Mouse (Mus musculus): ENCODE measurements around the gene Arap1. TPM values are rescaled to one million over a fixed set of nuclear protein-coding genes. Genes with fewer than 3 reads are reported as not detected.

Gene Arap1
- polyA plus RNA-seq, 2 experiments: 77.1 to 92.6 TPM

DNA sequence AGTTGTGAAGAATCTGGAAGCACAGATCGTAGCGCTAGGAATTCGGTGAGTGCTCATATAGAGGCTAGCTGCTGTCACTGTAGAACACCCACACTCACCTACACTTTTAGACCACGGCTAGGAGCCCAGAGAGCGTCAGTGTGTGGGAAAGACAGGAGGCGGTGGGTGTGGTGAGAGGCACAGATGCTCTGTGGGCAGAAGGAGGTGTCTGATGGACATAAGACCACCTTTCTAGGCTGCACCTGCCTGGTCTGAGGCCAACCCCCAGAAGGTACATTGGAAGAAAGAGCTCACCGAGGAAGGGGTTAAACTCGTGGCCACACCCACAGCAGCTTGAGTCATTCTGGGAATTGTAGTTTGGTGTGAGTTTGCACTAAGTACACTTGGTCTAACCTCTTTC lies 78.8 kb downstream of the Arap1 start:
- no peak overlapping the region for H3K4me3 ChIP-seq (replicated peaks; ENCODE audit: low read length)
- TF ChIP-seq POLR2A (IDR thresholded peaks at IDR 0.05; ENCODE audit: borderline replicate concordance, extremely low read depth, insufficient read depth, insufficient read length): no peak
- H3K9me3 ChIP-seq (ENCODE audit: control insufficient read depth, low read length): no peaks in the 10 kb centered on the region
- H3K27me3 ChIP-seq (ENCODE audit: control insufficient read depth, insufficient read depth, low read length): no peaks in the 10 kb centered on the region
- DNase-seq (ENCODE audit: low spot score) (no peak), ATAC-seq (ENCODE audit: low FRiP score, low read depth) (no peak)
- WGBS: 67% methylated on average over 8 of the region's 8 CpGs
- no peaks in the 10 kb centered on the region for H3K36me3 ChIP-seq (ENCODE audit: control insufficient read depth, insufficient read depth, low read length)
- H3K27ac ChIP-seq (replicated peaks; ENCODE audit: low read depth, low read length): no peak overlapping the region
- no peaks in the 10 kb centered on the region for H3K4me1 ChIP-seq (ENCODE audit: control insufficient read depth, insufficient read depth, low read length)
- no peak overlapping the region for H3K4me2 ChIP-seq (replicated peaks; ENCODE audit: low read depth, low read length, severe bottlenecking)
- H3K9ac ChIP-seq (ENCODE audit: low read depth, low read length, severe bottlenecking): no peak overlapping the region

DNA sequence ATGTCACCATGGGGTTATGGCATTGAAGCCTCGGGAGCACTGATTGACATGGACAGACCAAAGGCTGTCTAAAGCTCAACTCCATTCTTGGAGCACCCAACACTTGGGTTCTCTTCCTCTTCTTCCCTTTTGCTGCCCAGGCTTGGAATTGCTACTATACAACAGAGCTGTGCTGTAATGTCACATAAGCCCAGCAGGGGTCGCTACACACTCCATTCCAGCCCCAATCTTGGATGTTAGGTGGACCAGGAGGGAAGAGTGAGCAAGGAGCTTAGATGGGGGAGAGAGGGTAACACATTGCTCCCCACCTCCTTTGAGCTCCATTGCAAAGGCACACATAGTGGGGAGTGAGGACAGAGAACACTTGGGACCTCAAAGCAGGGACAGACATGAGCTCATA lies 79.9 kb downstream of the Arap1 start:
- TF ChIP-seq POLR2A (IDR thresholded peaks at IDR 0.05; ENCODE audit: borderline replicate concordance, extremely low read depth, insufficient read depth, insufficient read length): no peak

DNA sequence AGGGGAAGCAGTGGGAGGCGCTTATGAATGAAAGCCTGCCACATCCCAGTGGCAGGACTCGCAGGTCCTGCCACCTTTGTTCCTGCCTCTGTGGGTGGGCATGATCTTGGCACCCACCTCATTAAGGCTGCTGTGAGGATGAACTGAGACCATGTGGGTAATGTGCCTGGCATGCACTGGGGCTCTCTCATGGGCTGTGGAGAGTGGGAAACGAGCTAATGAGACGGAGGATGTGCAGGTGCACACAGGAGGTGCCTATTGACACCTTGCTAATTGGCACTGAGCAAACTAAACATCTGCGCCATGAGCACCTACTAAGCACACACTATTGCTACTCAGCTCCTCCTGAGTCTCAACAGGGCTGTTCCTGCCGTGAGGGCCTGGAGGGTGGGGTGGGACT lies 87.2 kb downstream of the Arap1 start:
- Histone ChIP-seq H3K4me2 (replicated peaks; ENCODE audit: low read depth, low read length, severe bottlenecking) (no peak overlapping the region), H3K4me3 (replicated peaks; ENCODE audit: low read length) (no peak overlapping the region), H3K36me3 (ENCODE audit: control insufficient read depth, insufficient read depth, low read length) (no peaks in the 10 kb centered on the region), H3K27me3 (ENCODE audit: control insufficient read depth, insufficient read depth, low read length) (no peaks in the 10 kb centered on the region), H3K27ac (replicated peaks; ENCODE audit: low read depth, low read length) (no peak overlapping the region), H3K4me1 (ENCODE audit: control insufficient read depth, insufficient read depth, low read length) (no peaks in the 10 kb centered on the region), H3K9me3 (ENCODE audit: control insufficient read depth, low read length) (no peaks in the 10 kb centered on the region), H3K9ac (ENCODE audit: low read depth, low read length, severe bottlenecking) (no peak overlapping the region)
- 51% methylated on average over 6 of the region's 6 CpGs for WGBS
- no peak for ATAC-seq (ENCODE audit: low FRiP score, low read depth)
- TF ChIP-seq POLR2A (IDR thresholded peaks at IDR 0.05; ENCODE audit: borderline replicate concordance, extremely low read depth, insufficient read depth, insufficient read length): no peak
- DNase-seq (ENCODE audit: low spot score): no peak

More for the DNA sequence above, 79.9 kb downstream of the Arap1 start:
- no peak overlapping the region for H3K27ac ChIP-seq (replicated peaks; ENCODE audit: low read depth, low read length)
- no peaks in the 10 kb centered on the region for H3K27me3 ChIP-seq (ENCODE audit: control insufficient read depth, insufficient read depth, low read length)
- no peak overlapping the region for H3K4me3 ChIP-seq (replicated peaks; ENCODE audit: low read length)
- no peak overlapping the region for H3K4me2 ChIP-seq (replicated peaks; ENCODE audit: low read depth, low read length, severe bottlenecking)
- DNase-seq (ENCODE audit: low spot score) (no peak), ATAC-seq (ENCODE audit: low FRiP score, low read depth) (no peak)
- 4% methylated on average over 2 of the region's 2 CpGs for WGBS
- no peak overlapping the region for H3K9ac ChIP-seq (ENCODE audit: low read depth, low read length, severe bottlenecking)
- H3K4me1 ChIP-seq (ENCODE audit: control insufficient read depth, insufficient read depth, low read length): no peaks in the 10 kb centered on the region
- H3K36me3 ChIP-seq (ENCODE audit: control insufficient read depth, insufficient read depth, low read length): no peaks in the 10 kb centered on the region
- H3K9me3 ChIP-seq (ENCODE audit: control insufficient read depth, low read length): no peaks in the 10 kb centered on the region

DNA sequence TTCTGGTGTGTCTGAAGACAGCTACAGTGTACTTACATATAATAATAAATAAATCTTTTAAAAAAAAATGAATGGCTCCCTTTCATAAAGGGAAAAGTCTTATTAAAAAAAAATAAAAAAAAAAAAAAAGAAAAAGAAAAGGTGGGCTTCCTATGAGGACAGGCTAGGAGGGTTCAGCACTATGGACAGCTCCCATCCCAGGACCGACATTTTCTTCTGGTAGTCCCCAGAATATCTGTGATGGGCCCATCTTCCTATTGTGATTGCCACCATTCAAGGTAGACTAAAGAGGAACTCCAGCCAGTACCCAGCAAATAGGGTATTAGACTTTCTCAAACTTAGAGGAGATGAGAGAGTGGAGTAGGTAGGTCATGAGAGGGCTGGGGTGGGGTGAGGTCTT lies 90.0 kb downstream of the Arap1 start:
- no peak for TF ChIP-seq POLR2A (IDR thresholded peaks at IDR 0.05; ENCODE audit: borderline replicate concordance, extremely low read depth, insufficient read depth, insufficient read length)
- ATAC-seq (ENCODE audit: low FRiP score, low read depth) (no peak), DNase-seq (ENCODE audit: low spot score) (peak; percentile 87)
- no peak overlapping the region for H3K9ac ChIP-seq (ENCODE audit: low read depth, low read length, severe bottlenecking)
- 13% methylated on average over 1 of the region's 1 CpGs for WGBS
- H3K27me3 ChIP-seq (ENCODE audit: control insufficient read depth, insufficient read depth, low read length): no peaks in the 10 kb centered on the region
- no peak overlapping the region for H3K4me2 ChIP-seq (replicated peaks; ENCODE audit: low read depth, low read length, severe bottlenecking)
- H3K9me3 ChIP-seq (ENCODE audit: control insufficient read depth, low read length): no peaks in the 10 kb centered on the region
- no peak overlapping the region for H3K4me3 ChIP-seq (replicated peaks; ENCODE audit: low read length)
- H3K27ac ChIP-seq (replicated peaks; ENCODE audit: low read depth, low read length): no peak overlapping the region
- H3K36me3 ChIP-seq (ENCODE audit: control insufficient read depth, insufficient read depth, low read length): no peaks in the 10 kb centered on the region
- no peaks in the 10 kb centered on the region for H3K4me1 ChIP-seq (ENCODE audit: control insufficient read depth, insufficient read depth, low read length)

DNA sequence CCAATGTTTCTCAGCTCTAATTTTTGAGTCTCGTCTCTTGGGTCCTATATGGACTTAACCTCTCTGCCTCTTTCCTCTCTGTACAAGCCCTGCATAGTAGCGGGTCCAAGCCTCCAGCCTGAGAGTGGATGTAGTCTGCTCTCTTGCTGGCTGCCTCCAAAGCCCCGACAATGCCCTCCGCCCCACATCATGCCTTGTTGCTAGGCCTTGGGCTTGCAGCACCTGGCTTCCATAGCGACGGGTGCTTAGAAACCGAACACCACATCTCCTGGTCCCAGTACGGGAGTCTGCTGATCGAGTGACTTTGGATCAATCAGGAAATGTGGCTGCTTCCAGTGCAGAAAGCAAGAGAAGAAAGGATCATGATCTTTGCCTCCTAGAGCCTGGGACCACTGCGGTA lies 95.2 kb downstream of the Arap1 start:
- 64% methylated on average over 10 of the region's 10 CpGs for WGBS
- no peaks in the 10 kb centered on the region for H3K4me1 ChIP-seq (ENCODE audit: control insufficient read depth, insufficient read depth, low read length)
- H3K4me3 ChIP-seq (replicated peaks; ENCODE audit: low read length): no peak overlapping the region
- H3K27me3 ChIP-seq (ENCODE audit: control insufficient read depth, insufficient read depth, low read length): no peaks in the 10 kb centered on the region
- H3K4me2 ChIP-seq (replicated peaks; ENCODE audit: low read depth, low read length, severe bottlenecking): no peak overlapping the region
- H3K9me3 ChIP-seq (ENCODE audit: control insufficient read depth, low read length): no peaks in the 10 kb centered on the region
- DNase-seq (ENCODE audit: low spot score): no peak
- H3K36me3 ChIP-seq (ENCODE audit: control insufficient read depth, insufficient read depth, low read length): no peaks in the 10 kb centered on the region
- no peak overlapping the region for H3K27ac ChIP-seq (replicated peaks; ENCODE audit: low read depth, low read length)
- TF ChIP-seq POLR2A (IDR thresholded peaks at IDR 0.05; ENCODE audit: borderline replicate concordance, extremely low read depth, insufficient read depth, insufficient read length): no peak
- H3K9ac ChIP-seq (ENCODE audit: low read depth, low read length, severe bottlenecking): no peak overlapping the region
- no peak for ATAC-seq (ENCODE audit: low FRiP score, low read depth)

DNA sequence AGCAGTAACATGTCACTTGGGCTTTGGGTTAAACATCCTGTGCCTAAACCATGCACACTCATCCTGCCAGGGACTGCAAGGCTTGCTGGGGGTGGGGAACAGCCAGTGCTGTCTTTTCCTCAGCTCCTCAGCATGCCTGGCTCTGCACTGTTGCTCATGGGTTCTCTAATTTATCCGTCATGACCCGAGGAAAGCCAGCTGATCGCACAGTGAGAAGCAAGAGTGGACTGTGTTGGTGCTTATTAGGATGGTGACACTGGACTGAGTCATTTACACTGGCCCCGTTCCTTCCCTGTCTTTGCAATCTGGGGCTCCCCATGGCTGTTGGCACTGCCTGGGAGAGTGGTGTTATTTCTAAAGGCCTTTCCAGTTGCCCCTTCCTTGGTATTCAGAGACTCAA lies 96.3 kb downstream of the Arap1 start:
- no peak overlapping the region for H3K9ac ChIP-seq (ENCODE audit: low read depth, low read length, severe bottlenecking)
- no peak overlapping the region for H3K4me2 ChIP-seq (replicated peaks; ENCODE audit: low read depth, low read length, severe bottlenecking)
- TF ChIP-seq POLR2A (IDR thresholded peaks at IDR 0.05; ENCODE audit: borderline replicate concordance, extremely low read depth, insufficient read depth, insufficient read length): no peak
- 72% methylated on average over 4 of the region's 4 CpGs for WGBS
- no peaks in the 10 kb centered on the region for H3K36me3 ChIP-seq (ENCODE audit: control insufficient read depth, insufficient read depth, low read length)
- no peak overlapping the region for H3K4me3 ChIP-seq (replicated peaks; ENCODE audit: low read length)
- no peaks in the 10 kb centered on the region for H3K27me3 ChIP-seq (ENCODE audit: control insufficient read depth, insufficient read depth, low read length)
- no peak overlapping the region for H3K27ac ChIP-seq (replicated peaks; ENCODE audit: low read depth, low read length)
- H3K9me3 ChIP-seq (ENCODE audit: control insufficient read depth, low read length): no peaks in the 10 kb centered on the region
- H3K4me1 ChIP-seq (ENCODE audit: control insufficient read depth, insufficient read depth, low read length): no peaks in the 10 kb centered on the region
- no peak for ATAC-seq (ENCODE audit: low FRiP score, low read depth)
- DNase-seq (ENCODE audit: low spot score): no peak

Data from limb, embryonic 14.5 days (tissue).